Mouse (Mus musculus): Measurements from ENCODE around the gene Gpn1.

The Gpn1 gene

DNA sequence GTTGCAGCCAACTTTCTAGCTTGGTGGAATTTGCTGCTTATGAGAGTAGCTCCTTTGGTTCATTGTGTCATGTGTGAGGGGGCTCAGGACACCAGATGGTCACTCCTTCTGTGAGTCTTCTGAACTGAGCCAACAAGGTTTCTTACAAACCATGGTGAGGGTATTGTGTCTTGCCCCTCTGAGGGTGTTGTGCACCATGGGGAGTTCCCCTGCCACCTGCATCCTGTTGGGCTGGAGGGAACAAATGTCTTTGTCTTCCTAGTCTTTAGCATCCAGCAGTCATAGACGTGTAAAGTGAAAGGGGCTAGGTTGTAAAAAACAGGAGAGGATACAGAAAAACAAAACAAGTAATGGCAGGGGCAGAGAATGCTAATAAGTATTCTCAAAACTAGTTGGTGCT is 64.9 kb downstream of the Gpn1 start:
- DNase-seq (ENCODE audit: inconsistent ontology term) = no peak

DNA sequence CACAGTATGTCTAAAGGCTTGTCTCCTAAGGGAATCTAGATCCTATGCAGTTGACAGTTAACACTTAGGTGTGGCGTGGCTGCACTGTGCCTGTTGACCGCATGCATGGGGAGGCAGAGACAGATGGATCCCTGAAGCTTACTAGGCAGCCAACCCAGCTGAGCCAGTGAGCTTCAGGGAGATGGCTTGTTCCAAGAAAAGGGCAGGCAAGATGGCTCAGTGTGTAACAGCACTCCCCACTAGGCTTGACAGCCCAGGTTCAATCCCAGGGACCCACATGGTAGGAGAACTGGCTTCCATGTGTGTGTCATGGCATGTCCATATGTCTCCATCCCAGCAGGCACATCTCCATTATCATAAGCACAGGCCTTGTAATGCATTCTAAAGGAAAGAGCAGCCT is 65.8 kb downstream of the Gpn1 start:
- no peak for DNase-seq (ENCODE audit: inconsistent ontology term)

DNA sequence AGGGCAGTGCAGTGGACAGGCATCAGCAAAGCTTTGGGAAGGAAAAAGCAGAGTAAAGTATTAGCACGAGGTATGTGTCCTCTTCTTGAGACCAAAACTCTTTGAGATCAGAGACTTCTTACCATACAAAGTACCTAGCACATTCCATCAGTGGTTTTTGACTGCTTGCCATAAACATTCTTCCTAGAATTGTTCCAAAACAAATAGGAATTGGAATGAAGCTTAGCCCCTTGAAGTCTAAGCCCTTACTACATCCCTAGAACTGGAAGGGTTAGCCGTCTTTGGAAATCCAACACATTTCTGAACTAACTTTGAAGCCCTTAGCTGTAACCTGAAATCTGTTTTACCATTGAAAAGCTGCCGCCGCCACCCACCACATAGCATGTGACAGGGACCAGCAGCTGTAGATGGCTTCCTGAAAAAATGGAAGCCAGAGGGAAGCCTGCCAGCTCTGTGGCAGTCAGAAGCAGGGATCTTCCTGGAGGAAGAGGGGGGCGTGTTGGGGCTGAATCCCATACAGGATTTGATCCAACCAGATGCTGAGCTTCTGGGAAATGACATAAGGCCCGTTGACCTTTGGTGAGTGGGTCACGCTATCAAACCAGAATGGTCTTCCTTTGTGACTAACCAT is 67.6 kb downstream of the Gpn1 start:
- peak; percentile 64 for DNase-seq (ENCODE audit: inconsistent ontology term)
